Mouse (Mus musculus): ENCODE results near the gene Slc30a7.

DNA sequence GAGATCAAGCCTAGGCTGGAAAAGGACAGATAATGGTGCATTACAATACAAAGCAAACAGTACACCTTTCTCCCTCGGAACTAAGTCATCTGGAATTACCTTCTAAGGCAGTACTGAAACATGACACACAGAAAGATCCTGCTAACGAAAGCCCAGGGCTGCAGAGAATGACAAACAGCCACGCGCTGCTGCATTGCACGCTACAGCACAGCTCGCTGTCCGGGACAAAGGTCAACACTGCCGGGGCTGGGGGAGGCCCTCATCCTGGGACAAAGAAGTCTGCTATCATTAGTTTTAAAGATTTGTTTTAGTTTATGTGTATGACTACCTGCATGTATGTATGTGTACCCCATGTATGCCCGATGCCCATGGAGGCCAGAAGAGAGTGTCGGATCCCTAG is 14.2 kb downstream of the Slc30a7 start:
- TF ChIP-seq POLR2A (IDR thresholded peaks at IDR 0.05; ENCODE audit: extremely low read depth, insufficient read depth, low read length), result no peak
- TF ChIP-seq CTCF (IDR thresholded peaks at IDR 0.05; ENCODE audit: extremely low read depth, insufficient read depth, low read length), result no peak

Data from cortical plate, adult 2 months (tissue).